Mouse (Mus musculus): ENCODE measurements around the gene Gm11639.
A peak's percentile ranks its signal among the peaks of the same experiment; 100 is the strongest.
"Not testable (repeated sequence)": the region's sequence is repeated elsewhere in the genome, so short reads cannot be mapped to it uniquely, and the experiment has no call there.

Gene Gm11639

GRCm38 (mm10) chr11:105112448-105112847 lies 426.9 kb downstream of the Gm11639 start:
- DNase-seq (ENCODE audit: low read depth, low spot score), result not testable (repeated sequence)

- DNase-seq (ENCODE audit: low read depth, low spot score), result no peak
These were observed 432.3 kb downstream of the Gm11639 start for GRCm38 (mm10) chr11:105117814-105118213.

- no peak for DNase-seq (ENCODE audit: low read depth, low spot score)
These were observed 435.1 kb downstream of the Gm11639 start for GRCm38 (mm10) chr11:105120551-105121061.

- not testable (repeated sequence) for DNase-seq (ENCODE audit: low read depth, low spot score)
These were observed 436.3 kb downstream of the Gm11639 start for GRCm38 (mm10) chr11:105121792-105122191.

GRCm38 (mm10) chr11:105123986-105124385 lies 438.5 kb downstream of the Gm11639 start:
- DNase-seq (ENCODE audit: low read depth, low spot score), result peak; percentile 72

GRCm38 (mm10) chr11:105125735-105126519 lies 440.4 kb downstream of the Gm11639 start, which contains the start of gene Mettl2:
Gene Mettl2, plus strand, starts transcription at chr11:105126425.
- peak; percentile 76 for DNase-seq (ENCODE audit: low read depth, low spot score)

GRCm38 (mm10) chr11:105126520-105127029 lies 441.1 kb downstream of the Gm11639 start:
- no peak for DNase-seq (ENCODE audit: low read depth, low spot score)

- DNase-seq (ENCODE audit: low read depth, low spot score), result no peak
These were observed 450.2 kb downstream of the Gm11639 start for GRCm38 (mm10) chr11:105135692-105136091.

- DNase-seq (ENCODE audit: low read depth, low spot score), result not testable (repeated sequence)
These were observed 451.7 kb downstream of the Gm11639 start for GRCm38 (mm10) chr11:105137255-105137654.

GRCm38 (mm10) chr11:105140512-105140911 lies 455.0 kb downstream of the Gm11639 start:
- DNase-seq (ENCODE audit: low read depth, low spot score), result not testable (repeated sequence)

- no peak for DNase-seq (ENCODE audit: low read depth, low spot score)
These were observed 455.6 kb downstream of the Gm11639 start for GRCm38 (mm10) chr11:105141115-105141514.

- no peak for DNase-seq (ENCODE audit: low read depth, low spot score)
These were observed 458.1 kb downstream of the Gm11639 start for GRCm38 (mm10) chr11:105143564-105143963.

GRCm38 (mm10) chr11:105144084-105144483 lies 458.6 kb downstream of the Gm11639 start:
- DNase-seq (ENCODE audit: low read depth, low spot score), result no peak

- no peak for DNase-seq (ENCODE audit: low read depth, low spot score)
These were observed 459.2 kb downstream of the Gm11639 start for GRCm38 (mm10) chr11:105144508-105145210.

- no peak for DNase-seq (ENCODE audit: low read depth, low spot score)
These were observed 459.7 kb downstream of the Gm11639 start for GRCm38 (mm10) chr11:105145211-105145610.

GRCm38 (mm10) chr11:105146593-105146992 lies 461.1 kb downstream of the Gm11639 start, which contains the start of gene Gm10842:
Gene Gm10842, plus strand, starts transcription at chr11:105146893.
- DNase-seq (ENCODE audit: low read depth, low spot score), result no peak

GRCm38 (mm10) chr11:105149353-105149752 lies 463.8 kb downstream of the Gm11639 start:
- DNase-seq (ENCODE audit: low read depth, low spot score), result no peak

GRCm38 (mm10) chr11:105149766-105150165 lies 464.3 kb downstream of the Gm11639 start:
- no peak for DNase-seq (ENCODE audit: low read depth, low spot score)

GRCm38 (mm10) chr11:105150691-105151090 lies 465.2 kb downstream of the Gm11639 start:
- no peak for DNase-seq (ENCODE audit: low read depth, low spot score)

- DNase-seq (ENCODE audit: low read depth, low spot score), result no peak
These were observed 465.9 kb downstream of the Gm11639 start for GRCm38 (mm10) chr11:105151226-105152016.

GRCm38 (mm10) chr11:105152017-105152300 lies 466.5 kb downstream of the Gm11639 start:
- no peak for DNase-seq (ENCODE audit: low read depth, low spot score)

Measured in embryo, embryonic 11.5 days (tissue).